Mouse (Mus musculus): ENCODE results near the gene Rsph3b.
"Not testable (repeated sequence)": the region's sequence is repeated elsewhere in the genome, so short reads cannot be mapped to it uniquely, and the experiment has no call there.

DNA sequence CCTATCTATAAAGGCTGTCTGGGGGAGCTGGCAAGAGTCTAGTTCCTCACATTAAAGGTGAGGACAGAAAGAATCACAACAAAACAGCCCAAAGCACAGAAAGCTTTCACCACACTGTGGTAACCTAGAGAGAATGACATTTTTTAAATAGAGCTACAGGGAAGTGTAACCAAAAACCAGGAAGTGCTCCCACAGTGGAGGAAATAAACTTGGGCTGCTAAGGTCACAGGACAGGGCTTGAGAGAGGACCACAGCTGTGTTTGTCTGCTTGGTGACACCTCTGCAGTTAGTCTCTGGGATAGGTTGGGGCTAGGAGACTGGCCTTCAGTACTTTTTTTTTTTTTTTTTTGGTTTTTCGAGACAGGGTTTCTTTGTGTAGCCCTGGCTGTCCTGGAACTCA is 19.2 kb upstream of the Rsph3b start:
- TF ChIP-seq ZKSCAN1 (IDR thresholded peaks at IDR 0.05; ENCODE audit: low read depth, low read length); CTCF (IDR thresholded peaks at IDR 0.05 in 2 of 3, conservative IDR thresholded peaks at IDR 0.05 in 1 of 3; ENCODE audit: control insufficient read depth in 1 of 3, insufficient read depth in 1 of 3, low read depth in 2 of 3, low read length in 3 of 3, poor library complexity in 1 of 3, severe bottlenecking in 1 of 3); NRF1 (IDR thresholded peaks at IDR 0.05; ENCODE audit: insufficient read depth, low read depth, low read length, poor library complexity, severe bottlenecking): not testable (repeated sequence)
